Mouse (Mus musculus) urinary bladder, postnatal 36 days (tissue): Measurements from ENCODE around the gene Gm281.
"Not testable (repeated sequence)": the region's sequence is repeated elsewhere in the genome, so short reads cannot be mapped to it uniquely, and the experiment has no call there.

ENCODE experiments used
- DNase-seq, 2 experiments: peaks; one replicate each; pipeline ENCODE4 v3.0.0; 2022; ENCODE audit warnings: low spot score in 2 of 2, mixed read lengths in 1 of 2

The Gm281 gene

DNA sequence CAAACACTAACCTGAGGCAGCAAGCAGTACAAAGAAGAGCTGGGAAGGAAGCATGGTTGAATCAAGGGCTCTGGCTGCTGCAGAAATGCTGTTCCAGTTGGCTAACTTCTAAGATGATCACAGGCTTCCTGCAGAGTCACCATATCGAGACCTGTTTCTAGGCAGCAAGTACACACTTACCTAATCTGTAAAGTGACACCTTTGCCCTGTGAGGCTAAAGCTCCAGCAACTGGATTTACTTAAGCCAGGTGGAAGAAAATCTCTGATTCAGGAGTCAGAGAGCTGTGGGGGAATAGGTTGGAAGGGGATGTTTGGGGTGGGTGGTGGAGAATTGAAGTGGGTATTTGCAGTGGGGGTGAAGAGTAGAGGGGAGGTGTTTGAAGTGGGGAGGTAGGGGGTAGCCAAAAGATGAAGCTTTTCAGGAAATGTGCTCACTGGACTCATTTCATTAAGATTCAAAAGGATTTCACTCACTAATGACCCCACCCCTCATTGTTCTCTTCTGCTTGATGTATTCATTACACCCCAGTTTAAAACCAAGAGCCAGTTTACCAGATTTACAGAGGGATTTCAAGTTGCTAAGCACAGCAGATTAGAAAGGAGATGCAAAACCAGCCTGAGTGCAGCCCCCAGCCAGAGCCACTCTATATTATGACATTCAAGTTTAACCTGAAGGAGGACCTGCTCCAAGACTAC, at the start of gene Gm281:
Gm281 (minus strand) TSS at position 92 of the 696 bp plus-strand sequence.
- no peak for DNase-seq

DNA sequence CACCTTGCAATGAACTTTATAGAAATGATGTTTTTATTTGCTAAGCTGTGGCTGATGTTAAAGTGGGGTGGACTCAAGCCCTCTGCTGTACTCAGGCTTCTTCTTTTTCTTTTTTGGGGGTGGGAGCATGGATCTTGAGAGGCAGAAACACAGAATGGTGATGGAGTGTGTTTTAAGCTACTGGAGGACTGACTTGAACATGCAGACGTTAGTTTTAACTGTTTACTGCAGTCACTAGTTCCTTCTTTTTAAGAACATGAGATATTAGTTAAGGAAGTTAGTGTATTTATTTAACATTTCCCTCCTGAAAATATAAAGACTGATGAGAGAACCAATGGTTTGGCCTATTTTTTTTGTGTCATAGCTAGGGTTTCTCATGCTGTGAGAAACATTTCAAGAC, 49.2 kb upstream of the Gm281 start:
- DNase-seq = no peak

DNA sequence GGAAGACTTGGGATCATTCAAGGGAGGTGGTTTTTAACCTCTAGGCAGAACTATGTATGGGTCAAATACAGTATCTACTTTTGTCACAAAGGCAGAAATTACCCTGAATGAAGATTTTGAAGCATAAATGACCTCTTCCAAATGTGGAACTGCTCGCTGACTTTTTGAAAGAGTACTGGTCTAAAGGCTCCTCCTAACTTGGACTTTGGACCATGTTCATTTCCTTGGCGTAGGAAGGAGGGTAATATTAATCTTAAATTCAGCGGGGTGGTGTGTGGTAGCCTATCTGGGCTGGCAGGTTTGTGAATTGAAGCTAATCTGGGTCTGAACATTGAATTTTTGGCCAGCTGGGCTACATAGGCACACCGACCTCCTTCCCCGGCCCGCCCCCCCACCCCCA, 48.2 kb upstream of the Gm281 start:
- DNase-seq = no peak

DNA sequence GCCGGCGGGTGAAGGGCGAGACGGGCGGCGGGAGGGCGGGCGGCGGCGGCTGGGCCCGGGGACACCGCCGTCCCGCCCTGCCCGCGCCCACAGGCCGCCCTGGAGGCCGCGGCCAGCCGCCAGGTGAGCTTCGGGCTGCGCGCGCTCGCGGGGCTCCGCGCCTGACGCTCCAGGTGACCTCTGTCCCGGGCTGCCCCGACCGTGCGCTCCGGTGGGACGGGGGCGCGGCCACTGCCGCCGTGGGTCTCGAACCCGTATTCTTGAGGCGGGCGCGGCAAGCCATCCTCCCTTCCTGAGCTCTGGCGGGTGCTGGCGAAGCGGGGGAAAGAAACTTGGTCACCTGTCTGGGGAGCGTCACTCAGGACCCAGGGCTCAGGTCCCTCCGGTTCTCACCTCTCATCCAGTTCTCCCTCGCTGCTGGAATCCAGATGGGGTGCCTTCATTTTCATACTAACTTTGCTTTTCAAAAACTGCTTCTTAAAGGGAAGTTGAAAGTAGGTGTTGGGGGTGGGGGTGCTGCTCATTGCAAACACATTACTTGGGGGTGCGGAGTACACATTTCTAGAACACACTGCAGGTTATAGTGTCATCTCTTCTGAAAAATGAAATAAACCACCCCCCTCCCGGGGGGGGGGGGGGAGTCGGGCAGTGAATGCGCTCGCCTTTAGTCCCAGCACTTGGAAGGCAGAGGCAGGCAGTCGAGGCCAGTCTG, 47.3 kb upstream of the Gm281 start, which contains the start of the genes Atxn7 and Thoc7:
Atxn7 (plus strand) TSS at position 40 of the 712 bp plus-strand sequence.
Thoc7 (minus strand) TSS at position 452 of the 712 bp plus-strand sequence.
- DNase-seq = peak; percentile 26 to 36

DNA sequence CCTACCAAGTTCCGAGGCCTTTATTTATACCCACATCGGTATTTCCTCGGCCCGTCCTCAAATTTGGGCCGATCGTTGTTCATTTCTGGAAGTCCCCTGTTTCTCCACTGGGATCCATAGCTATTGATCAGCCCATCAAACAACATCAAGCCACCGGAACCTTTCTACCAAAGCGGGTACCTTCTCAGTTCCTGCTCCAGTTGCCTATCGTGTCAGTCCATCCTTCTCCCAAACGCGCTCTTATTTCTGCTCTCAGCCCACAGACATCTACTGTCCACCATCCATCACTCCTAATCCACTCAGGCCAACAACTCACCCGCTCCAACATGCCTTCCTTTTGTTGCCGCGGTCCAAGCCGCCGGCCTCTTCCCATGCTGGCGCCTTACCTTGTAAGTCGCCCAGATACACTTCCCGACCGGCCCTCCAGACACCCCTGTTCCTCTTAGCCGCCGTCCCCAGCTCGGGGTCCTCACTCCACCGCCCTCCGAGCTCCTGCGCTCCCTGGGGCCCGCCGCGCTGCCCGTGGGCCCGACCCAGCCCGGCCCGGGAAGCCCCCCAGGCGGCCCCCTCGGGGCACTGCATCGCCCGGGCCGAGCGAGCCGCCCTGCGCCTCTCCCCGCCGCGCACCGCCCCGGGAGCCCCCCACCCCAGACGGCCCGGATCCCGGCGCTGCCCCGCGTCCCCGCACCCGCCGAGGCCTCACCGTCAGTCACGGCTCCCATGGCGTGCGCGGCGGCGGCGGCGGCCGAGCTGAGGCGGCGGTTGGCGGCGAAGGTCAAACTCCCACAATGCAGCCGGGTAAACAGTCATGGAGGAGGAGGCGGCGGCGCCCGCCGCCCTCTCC, 46.4 kb upstream of the Gm281 start:
- DNase-seq = peak; percentile 52 to 59

DNA sequence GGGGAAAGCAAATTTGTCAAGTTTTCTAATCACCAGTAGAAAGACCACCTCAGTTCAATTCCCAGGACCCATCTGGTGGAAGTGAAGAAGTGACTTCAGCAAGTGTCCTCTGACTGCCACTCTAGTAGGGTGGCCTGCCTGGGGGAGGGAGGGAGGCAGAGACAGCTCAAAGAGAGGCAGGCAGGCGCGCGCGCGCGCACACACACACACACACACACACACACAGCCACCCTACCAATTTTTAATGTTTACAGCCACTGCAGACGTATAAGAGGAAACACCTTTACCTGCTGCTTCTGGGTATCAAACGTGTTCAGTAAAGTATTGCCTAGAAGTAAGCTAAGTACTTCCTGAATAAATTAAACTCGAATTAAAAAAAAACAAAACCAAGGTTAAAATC, 45.8 kb upstream of the Gm281 start:
- no peak for DNase-seq

DNA sequence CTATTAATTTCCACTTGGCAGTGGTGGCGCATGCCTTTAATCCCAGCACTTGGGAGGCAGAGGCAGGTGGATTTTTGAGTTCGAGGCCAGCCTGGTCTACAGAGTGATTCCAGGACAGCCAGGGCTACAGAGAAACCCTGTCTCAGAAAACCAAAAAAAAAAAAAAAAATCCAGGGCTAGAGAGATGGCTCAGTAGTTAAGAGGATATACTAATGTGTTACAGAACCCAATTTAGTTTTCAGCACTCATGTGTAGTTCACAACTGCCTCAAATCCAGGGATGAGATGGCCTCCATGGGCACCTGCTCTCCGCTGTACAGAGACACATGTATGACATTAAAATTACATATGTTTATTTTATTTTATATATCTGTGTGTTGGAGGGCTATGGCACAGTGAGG, 37.9 kb upstream of the Gm281 start:
- DNase-seq = not testable (repeated sequence)

DNA sequence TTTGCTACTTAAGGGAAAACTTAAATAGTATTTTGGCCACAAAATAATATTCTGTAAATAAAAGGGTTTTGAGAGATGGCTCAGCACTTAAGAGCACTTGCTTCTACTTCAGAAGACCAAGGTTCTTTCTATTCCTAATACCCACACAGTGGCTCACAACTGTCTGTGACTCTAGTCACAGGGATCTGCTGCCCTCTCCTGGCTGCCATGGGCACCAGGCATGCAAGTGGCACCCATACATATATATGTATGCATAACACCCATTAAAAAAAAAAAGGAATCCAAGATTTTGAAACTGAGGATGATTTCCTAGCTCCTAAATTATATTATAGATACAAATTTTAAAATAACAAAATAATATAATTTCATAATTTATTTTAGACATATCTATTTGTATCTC, 36.1 kb upstream of the Gm281 start:
- no peak for DNase-seq

DNA sequence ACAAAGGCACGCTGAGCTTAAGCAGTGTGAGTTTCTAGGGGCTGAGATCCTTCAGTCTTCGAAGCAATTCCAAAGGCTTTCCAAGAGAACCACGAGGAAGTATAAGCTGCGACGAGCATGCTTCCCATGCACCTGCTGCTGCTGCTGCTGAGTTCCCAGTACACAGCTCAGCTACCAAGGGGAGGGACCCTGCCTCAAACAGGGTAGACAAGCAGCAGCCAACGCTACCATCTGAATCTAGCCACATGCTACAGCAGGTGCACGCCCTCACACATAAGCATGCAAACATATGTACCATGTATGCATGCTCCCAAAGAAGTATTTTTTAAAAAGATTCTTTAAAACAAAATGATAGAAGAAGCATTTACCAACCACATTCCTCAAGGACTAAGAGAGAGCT, 34.1 kb upstream of the Gm281 start:
- DNase-seq = no peak

DNA sequence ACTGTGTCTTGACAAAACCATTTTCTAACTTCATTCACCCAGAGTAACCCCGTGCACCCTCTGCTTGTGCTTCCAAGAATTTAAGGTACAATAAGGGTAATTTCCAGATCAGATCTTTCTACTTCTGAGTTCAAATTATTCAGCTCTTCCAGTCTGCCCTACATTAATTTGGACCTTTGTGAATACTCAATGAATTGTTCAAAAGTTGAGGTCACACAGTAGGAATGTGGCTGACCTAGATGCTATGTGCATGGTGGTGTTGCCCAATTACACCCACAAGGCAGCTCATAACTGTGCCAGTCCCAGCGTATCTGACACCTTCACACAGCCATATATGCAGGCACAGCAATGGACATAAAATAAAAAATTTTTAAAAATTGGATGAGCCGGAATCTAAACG, 30.4 kb upstream of the Gm281 start:
- DNase-seq = no peak

DNA sequence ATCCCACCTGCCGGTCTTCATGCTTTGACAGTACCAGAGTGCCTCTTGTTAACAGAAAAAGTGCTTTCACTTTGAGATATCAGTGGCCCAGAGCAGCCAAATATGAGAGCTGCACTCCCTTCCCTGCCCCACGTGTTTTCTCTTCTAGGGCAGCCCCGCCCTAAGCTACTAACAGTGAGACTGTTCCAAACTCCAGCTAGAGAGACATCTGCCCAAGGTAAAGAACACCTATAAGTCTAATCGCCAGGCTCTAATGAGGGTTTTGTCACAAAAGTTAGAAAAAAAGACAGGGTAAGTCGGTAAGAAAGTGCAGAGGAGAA, 19.7 kb upstream of the Gm281 start:
- no peak for DNase-seq

DNA sequence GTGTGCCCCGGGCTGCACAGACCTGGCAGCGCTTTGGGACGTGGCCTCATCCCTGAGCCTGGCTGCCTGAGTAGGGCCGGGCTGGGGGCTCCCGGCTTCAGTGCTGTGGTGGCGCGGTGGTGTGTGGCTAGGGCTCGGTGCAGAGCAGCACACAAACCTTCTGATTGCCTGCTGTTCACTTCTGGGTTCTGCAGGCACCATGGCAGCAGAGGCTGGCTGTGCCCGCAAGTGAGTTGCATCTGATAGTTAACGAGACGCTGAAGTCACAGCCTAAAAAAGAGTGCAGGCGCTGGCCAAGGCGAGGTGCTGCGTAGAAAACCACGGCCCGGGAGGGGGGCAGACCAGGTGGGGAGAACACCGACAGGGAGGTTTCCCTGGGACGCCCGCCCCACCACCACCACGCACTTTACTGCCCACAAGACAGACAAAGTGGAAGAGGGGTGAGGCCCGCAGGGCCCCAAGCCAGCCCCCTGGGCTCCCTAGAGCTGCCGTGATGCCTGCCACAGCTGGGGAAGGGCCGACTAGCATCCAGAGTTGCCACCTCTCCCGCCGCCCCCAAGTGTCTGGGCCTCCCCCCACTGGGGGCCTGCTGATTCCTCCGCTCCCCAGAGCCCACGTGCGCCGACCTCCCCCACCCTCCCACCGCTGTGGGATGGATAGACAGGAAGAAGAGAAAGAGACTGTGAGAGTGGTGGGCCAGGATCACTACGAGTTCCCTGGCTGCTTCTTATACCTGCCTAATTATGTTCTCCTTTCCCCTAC, 19.2 kb upstream of the Gm281 start:
- no peak for DNase-seq

DNA sequence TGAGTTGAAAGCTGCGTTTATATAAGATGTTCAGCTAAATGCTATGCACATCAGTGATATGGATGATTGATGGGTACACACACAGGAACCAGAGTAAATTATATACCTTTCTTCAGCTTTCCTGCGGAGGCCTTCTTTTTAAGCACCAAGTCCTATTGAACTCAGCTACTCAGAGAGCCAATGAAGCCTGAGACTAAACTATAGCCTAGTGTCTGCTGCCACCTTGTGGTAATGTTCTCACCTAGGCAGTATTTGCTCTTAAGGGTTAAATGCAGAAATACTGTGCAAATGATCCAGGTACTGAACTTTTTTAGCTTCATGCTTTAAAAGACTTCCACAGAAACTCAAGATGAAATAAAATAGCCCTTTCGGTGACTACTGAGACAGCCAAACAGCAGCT, 3.4 kb upstream of the Gm281 start:
- peak; percentile 8 for DNase-seq

DNA sequence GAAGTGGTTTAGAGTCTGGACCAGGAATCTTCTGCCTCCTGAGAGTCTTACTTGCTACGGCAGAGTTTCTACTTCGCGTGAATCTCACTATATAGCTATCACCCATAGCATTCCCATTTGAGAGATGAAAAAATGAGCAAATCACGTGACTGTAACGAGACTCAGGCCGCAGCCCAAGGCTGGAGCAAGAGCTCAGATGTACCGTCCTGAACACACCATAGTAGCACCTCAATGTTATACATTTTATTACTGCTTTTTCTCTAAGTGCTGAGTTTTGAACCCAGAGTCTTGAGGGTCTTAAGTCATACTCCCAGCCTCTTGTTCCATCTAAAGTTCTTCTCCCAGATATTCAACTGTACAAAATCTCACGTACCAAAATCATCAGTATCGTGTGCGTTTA, 2.9 kb upstream of the Gm281 start:
- no peak for DNase-seq

DNA sequence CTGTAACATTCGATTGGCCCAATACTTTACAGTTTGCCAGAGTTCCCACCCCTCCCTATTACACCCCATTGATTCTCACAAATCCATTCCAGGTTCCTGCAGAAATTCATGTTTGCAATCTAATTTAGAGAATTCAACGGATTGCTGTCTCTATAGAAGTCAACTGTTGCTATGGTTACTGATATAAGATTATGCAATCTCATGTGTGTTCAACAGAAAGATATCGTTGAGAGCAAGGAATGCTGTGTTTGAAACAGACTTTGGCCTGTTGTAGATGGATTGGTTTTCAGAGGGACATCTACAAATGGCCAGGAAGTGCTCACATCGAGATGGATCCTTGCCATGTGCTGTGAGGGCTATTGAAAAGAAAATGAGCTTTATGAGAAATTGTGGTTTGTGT, 929 bp upstream of the Gm281 start:
- no peak for DNase-seq

DNA sequence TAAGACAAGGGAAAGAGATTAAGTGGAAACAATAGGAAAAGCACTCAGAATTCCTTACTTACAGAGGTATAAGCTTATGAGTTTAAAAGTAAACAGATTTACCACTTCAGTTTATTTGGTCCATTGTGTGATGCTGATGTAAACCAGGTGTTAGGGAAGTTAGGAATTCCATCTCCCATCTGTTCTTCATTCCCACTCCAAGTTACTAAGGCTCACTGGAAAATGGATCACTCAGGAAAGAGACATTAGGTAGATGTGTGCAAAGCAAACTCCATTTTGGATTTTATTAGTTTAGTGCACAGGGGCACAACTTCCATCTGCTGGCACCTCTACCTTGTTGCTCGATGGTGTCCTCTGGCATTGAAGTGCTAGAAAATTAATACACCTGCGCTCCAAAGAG, 4.1 kb downstream of the Gm281 start:
- DNase-seq = no peak

DNA sequence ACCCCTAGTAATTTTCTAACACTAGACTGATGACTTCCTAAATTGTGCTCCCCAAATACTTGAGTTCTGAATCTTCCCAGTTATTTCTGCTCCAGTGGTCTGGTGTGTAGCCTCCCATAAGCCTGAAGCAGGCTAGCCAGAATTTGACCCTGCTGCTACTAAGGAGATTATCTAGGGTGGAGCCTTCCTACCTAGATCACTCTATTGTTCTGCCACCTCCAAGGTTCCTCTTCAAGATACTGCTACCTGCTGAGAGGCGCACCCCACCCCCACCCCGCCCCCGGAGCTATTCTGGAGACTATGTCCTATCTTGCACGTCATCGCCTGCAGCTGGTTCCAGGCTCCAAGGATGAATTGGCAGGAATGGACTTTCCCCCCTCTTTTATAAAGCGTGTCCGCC, 7.1 kb downstream of the Gm281 start:
- DNase-seq = no peak

DNA sequence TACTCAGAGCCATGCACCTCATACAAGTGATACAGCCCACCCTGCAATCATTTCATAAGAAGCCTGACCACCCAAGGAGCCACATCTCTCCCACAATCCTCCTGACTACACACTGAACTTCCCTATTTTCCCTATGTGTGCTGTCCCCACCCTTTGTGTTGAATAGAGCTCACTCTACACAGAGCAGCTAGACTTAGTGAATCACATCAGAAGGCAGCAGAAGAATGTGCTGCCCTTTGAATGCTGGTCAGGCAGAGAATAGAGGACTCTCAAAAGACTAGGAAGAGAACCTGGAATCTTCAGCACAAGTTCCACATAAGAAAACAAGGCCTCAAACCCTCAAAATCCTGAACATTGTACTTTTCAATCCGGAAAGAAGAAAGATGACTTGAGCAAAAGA, 7.8 kb downstream of the Gm281 start:
- no peak for DNase-seq

DNA sequence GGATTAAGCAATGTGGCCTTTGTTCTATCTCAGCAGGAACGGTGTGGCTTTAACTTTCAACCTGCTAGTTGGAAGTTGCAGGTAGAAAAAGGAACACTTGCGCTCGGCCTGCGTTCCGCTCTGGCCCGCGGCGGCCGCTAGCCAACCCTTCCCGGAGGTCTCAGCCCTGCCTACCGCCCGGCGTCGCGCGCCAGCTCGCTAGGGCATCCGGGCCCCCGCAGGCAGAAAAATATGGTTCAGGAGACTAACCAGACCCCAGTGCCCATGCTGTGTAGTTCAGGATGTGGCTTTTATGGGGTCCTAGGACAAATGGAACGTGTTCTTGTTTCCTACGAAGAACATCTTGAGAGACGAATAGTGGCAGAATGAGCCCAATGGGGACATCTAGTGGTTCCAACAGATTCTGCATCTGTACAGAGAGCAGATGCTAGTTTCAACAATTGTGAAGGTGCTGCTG, 12.6 kb downstream of the Gm281 start:
- DNase-seq = peak; percentile 18 to 28

DNA sequence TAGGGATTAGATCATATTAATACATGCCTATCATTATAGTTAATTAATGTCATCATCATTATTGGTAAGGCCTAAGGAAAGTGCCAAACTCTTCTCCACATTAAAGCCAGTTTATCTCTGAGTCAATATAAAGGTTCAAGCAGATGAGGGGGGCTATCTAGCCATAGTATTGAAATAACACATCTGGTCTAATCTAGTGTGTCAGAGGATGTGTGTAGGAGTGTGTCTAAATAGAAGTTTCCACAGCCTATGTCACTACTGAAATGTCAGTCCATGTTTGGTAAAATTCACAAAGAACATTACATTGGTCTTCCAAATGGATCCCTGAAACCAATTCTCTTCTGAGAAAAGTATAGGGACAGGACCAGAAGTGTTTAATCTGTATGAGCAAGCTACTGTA, 19.1 kb downstream of the Gm281 start:
- DNase-seq = no peak

DNA sequence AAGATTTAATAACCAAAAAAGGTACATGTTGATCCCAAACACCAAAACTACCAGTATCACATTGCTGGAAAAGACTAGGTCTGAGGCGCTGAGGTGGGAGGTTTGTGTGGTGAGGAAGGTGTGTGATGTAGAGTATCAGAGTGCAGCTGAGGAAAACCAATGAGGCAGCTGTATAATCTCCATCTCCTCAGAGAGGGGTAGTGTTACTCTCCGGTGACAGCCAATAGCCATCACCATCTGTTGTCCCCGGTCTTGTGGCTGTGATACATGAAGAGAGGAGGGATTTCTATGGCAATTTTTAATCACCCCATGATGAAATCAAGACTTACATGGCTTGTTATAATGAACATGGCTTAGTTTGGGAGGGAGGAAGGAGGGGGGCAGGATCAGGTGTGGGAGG, 20.5 kb downstream of the Gm281 start:
- no peak for DNase-seq

DNA sequence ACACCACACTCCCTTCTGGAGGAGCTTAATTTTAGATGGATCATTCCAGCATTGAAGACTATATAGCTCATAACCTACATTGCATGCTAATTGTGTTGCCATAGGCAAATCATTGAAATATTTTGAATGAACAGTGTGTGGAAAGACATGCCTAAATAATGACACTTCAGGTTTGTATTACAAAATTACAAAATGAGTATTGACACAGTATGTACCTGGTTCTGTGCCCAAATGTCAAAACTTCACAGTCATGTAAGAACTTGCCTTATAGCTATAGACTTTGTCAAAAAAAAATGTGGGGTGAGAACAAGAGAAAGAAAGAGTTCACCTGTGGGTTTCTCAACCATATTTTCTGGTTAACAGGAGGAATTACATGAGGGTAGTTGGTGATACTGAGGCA, 52.9 kb downstream of the Gm281 start:
- DNase-seq = no peak
